Mouse (Mus musculus) embryonic facial prominence, embryonic 14.5 days (tissue): ENCODE measurements around the gene Olfr1121. TPM values are rescaled to one million over a fixed set of nuclear protein-coding genes. Genes with fewer than 3 reads are reported as not detected.

Experiments
- polyA plus RNA-seq: library from polyadenylated mRNA; unstranded; fragments of >200 nt; fragmentation: Nextera tagmentation; extraction: Ambion mirVana; gene quantifications from 2 replicates; pipeline ENCODE4 v1.2.1, GENCODE M21; 2014

Gene Olfr1121
- polyA plus RNA-seq, 1 experiment from 2014 or later, result not detected

Other genes starting within 250 kb of the Olfr1121 start
- gene Olfr1110, start 229.6 kb upstream of the Olfr1121 start, polyA plus RNA-seq, result 0.06 TPM in 1 of 2 replicates, not detected in the other
- gene Olfr1111, start 217.3 kb upstream of the Olfr1121 start, polyA plus RNA-seq, result not detected in 2 replicates
- gene Olfr1112, start 182.1 kb upstream of the Olfr1121 start, polyA plus RNA-seq, result not detected in 2 replicates
- not detected in 2 replicates for gene Olfr1113, start 160.9 kb upstream of the Olfr1121 start, polyA plus RNA-seq
- 0.21 and 0.25 TPM in 2 replicates for gene Olfr1115, start 121.9 kb upstream of the Olfr1121 start, polyA plus RNA-seq
- not detected in 2 replicates for gene Olfr1116, start 102.4 kb upstream of the Olfr1121 start, polyA plus RNA-seq
- gene Olfr1118, start 62.3 kb upstream of the Olfr1121 start, polyA plus RNA-seq, result not detected in 2 replicates
- gene Olfr1120, start 15.1 kb upstream of the Olfr1121 start, polyA plus RNA-seq, result not detected in 2 replicates
- not detected in 2 replicates for gene Olfr1122, start 16.0 kb downstream of the Olfr1121 start, polyA plus RNA-seq
- gene Olfr1123, start 46.7 kb downstream of the Olfr1121 start, polyA plus RNA-seq, result not detected in 2 replicates
- gene Olfr1124, start 60.4 kb downstream of the Olfr1121 start, polyA plus RNA-seq, result 0.07 TPM in 1 of 2 replicates, not detected in the other
- not detected in 2 replicates for gene Olfr1126, start 84.1 kb downstream of the Olfr1121 start, polyA plus RNA-seq
- gene Pramel7, start 127.2 kb downstream of the Olfr1121 start, polyA plus RNA-seq, result not detected in 2 replicates
- gene Pramel6, start 136.7 kb downstream of the Olfr1121 start, polyA plus RNA-seq, result not detected in 2 replicates
- not detected in 2 replicates for gene Olfr153, start 161.9 kb downstream of the Olfr1121 start, polyA plus RNA-seq
- gene Olfr1128, start 175.6 kb downstream of the Olfr1121 start, polyA plus RNA-seq, result not detected in 2 replicates
- gene Olfr1129, start 204.0 kb downstream of the Olfr1121 start, polyA plus RNA-seq, result not detected in 2 replicates
- not detected in 2 replicates for gene Olfr1130, start 236.3 kb downstream of the Olfr1121 start, polyA plus RNA-seq